Mouse (Mus musculus) limb, embryonic 13.5 days (tissue): ENCODE data around the gene Sdc4. TPM values are rescaled to one million over a fixed set of nuclear protein-coding genes. Genes with fewer than 3 reads are reported as not detected.

Experiments used
- ATAC-seq: fragments of 200-750 bp; cut with Nextera tagmentation; 2 replicates; pipeline ENCODE4 v1.8.0; 2017; ENCODE audit warnings: low read depth, moderate number of reproducible peaks, moderate TSS enrichment; ENCODE audit not compliant: low FRiP score
- H3K27ac ChIP-seq: fragments of 300-500 bp; sonication (generic); 2 replicates; pipeline ENCODE4 v1.5.1; 2015; ENCODE audit warnings: inconsistent platforms, mild to moderate bottlenecking, moderate library complexity
- H3K27me3 ChIP-seq: fragments of 300-500 bp; sonication (generic); 2 replicates; pipeline ENCODE4 v1.6.1; 2015; ENCODE audit warnings: mild to moderate bottlenecking, inconsistent platforms
- H3K36me3 ChIP-seq: fragments of 300-500 bp; sonication (generic); 2 replicates; pipeline ENCODE4 v1.6.1; 2015; ENCODE audit warnings: inconsistent platforms, mild to moderate bottlenecking, moderate library complexity
- H3K4me1 ChIP-seq: fragments of 300-500 bp; sonication (generic); 2 replicates; pipeline ENCODE4 v1.6.1; 2015; ENCODE audit warnings: inconsistent platforms
- H3K4me2 ChIP-seq: fragments of 300-500 bp; sonication (generic); replicated peaks from 2 replicates; pipeline ENCODE4 v1.6.1; 2015; ENCODE audit warnings: inconsistent platforms, mild to moderate bottlenecking, moderate library complexity
- H3K4me3 ChIP-seq: fragments of 300-500 bp; sonication (generic); 2 replicates; pipeline ENCODE4 v1.5.1; 2015; ENCODE audit warnings: moderate library complexity, mild to moderate bottlenecking, inconsistent platforms
- H3K9ac ChIP-seq: fragments of 300-500 bp; sonication (generic); 2 replicates; pipeline ENCODE4 v1.6.1; 2015; ENCODE audit warnings: mild to moderate bottlenecking, inconsistent platforms
- H3K9me3 ChIP-seq: fragments of 300-500 bp; sonication (generic); 2 replicates; pipeline ENCODE4 v1.6.1; 2016; ENCODE audit warnings: inconsistent platforms
- WGBS: fragments of 180-500 bp; shearing (Covaris S2); methylation state at CpG from one replicate; pipeline ENCODE4 v1.1.7; 2015; 5-methylcytosine and 5-hydroxymethylcytosine counted together
- polyA plus RNA-seq: library from polyadenylated mRNA; unstranded; fragments of >200 nt; fragmentation: Nextera tagmentation; extraction: Ambion mirVana; gene quantifications from 2 replicates; pipeline ENCODE4 v1.2.1, GENCODE M21; 2015

Sdc4 gene
- polyA plus RNA-seq, 1 experiment from 2014 or later = 61.0 TPM

GRCm38 (mm10) chr2:164446086-164446469 lies 2.4 kb upstream of the Sdc4 start:
- no peak overlapping the region for H3K9ac ChIP-seq
- ATAC-seq = no peak
- no peaks in the 10 kb centered on the region for H3K9me3 ChIP-seq
- 76% methylated on average over 3 of the region's 3 CpGs for WGBS
- no peak overlapping the region for H3K4me3 ChIP-seq
- peaks cover 29% of the 10 kb centered on the region for H3K4me1 ChIP-seq
- peaks cover 9% of the 10 kb centered on the region; the same call in 1 of the 2 replicates for H3K27me3 ChIP-seq
- no peak overlapping the region for H3K27ac ChIP-seq
- no peak overlapping the region for H3K4me2 ChIP-seq
- no peaks in the 10 kb centered on the region for H3K36me3 ChIP-seq

GRCm38 (mm10) chr2:164445399-164446085 lies 1.9 kb upstream of the Sdc4 start:
- Histone ChIP-seq H3K4me1 (peaks cover 35% of the 10 kb centered on the region), H3K9me3 (no peaks in the 10 kb centered on the region), H3K36me3 (no peaks in the 10 kb centered on the region), H3K27ac (no peak overlapping the region), H3K9ac (no peak overlapping the region), H3K27me3 (peaks cover 10% of the 10 kb centered on the region; the same call in 1 of the 2 replicates), H3K4me3 (no peak overlapping the region), H3K4me2 (no peak overlapping the region)
- no peak for ATAC-seq
- 77% methylated on average over 3 of the region's 3 CpGs for WGBS

DNA sequence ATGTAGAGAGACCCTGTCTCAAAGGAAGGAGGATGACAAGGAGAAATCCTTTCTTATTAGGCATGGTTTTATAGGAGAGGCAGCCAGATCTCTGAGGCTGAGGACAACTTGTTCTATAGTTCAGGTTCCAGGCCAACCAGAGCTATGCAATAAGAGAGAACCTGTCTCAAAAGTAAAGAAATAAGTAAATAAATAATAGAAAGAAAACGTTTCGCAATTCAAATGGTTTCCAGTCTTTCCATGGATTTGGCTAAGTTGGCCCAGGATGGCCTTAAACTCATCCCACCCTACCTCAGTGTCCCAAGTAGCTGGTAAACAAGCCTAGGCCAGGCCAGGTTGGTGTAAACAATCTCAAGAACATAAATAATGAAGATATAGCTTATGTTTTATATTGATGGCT lies 1.0 kb upstream of the Sdc4 start:
- Histone ChIP-seq H3K4me2 (no peak overlapping the region), H3K27me3 (peaks cover 10% of the 10 kb centered on the region; the same call in 1 of the 2 replicates), H3K9me3 (no peaks in the 10 kb centered on the region), H3K9ac (no peak overlapping the region), H3K27ac (no peak overlapping the region), H3K4me3 (no peak overlapping the region), H3K36me3 (no peaks in the 10 kb centered on the region), H3K4me1 (peaks cover 43% of the 10 kb centered on the region)
- WGBS = 81% methylated on average over 2 of the region's 2 CpGs
- ATAC-seq = no peak

DNA sequence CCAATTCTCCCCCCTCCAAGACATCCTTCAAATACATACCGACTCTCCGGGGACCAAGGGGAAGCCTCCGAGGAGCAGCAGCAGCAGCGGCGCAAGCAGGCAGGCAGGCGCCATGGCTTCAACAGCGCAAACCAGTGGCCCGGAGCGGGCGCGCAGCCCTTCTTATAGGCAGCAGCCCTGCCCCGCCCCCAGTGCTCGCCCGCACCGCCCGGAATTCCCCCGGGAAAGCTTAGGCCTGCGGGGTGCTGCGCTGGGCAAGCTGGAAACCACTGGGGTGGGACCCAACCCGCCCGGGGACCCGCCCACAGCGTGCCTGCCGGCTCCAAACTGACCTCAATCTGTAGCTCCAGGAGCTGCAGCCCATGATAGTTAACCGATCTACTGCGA lies 643 bp downstream of the Sdc4 start:
- ATAC-seq = peak; percentile 89
- Histone ChIP-seq H3K4me1 (peaks cover 51% of the 10 kb centered on the region), H3K9me3 (no peaks in the 10 kb centered on the region), H3K27ac (peak overlapping the region; percentile 74), H3K27me3 (peaks cover 10% of the 10 kb centered on the region; the same call in 1 of the 2 replicates), H3K9ac (peak overlapping the region; percentile 88), H3K4me2 (peak overlapping the region; percentile 86), H3K4me3 (peak overlapping the region; percentile 72), H3K36me3 (no peaks in the 10 kb centered on the region)
- under 1% methylated on average over 26 of the region's 26 CpGs for WGBS

DNA sequence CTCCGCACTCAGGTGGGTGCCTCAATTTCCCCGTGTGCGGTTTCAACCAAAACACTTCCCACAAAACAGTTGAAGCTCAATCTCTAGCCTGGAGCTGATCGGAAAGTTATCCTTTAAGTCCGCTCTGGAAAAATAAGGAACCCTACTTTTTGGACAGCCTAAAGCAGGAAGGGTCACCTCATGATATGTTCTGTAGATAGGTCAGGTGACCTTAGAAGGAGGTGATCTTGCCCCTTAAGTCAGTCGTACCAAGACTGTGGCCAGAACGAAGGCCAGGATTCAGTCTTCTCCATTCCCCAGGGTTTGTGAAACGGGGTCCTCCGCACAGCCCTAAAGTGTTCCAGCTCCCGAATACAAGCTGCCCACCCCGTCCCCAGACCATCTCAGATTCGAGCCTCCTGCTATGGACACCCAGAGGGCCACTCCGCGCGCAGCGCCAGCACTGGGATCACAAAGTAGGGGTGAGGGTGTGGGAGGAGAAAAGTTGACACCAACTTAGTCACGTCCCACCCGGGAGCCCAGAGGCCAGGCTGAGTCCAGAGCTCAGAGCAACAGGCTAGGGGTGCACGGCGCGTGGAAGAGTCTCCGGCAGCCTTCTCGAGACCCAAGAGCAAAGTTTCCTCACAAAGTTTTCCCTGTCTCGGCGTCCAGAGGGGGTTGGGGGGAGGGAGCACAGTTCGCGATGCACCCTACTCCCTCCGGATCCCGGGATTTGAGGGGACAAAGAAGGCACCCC lies 1.2 kb downstream of the Sdc4 start:
- peak overlapping the region; percentile 74 for H3K27ac ChIP-seq
- WGBS = 2% methylated on average over 29 of the region's 29 CpGs
- peak; percentile 44; the same call in 1 of the 2 replicates for ATAC-seq
- H3K4me3 ChIP-seq = peak overlapping the region; percentile 72
- H3K4me1 ChIP-seq = peaks cover 56% of the 10 kb centered on the region
- H3K9ac ChIP-seq = peak overlapping the region; percentile 88
- peak overlapping the region; percentile 86 for H3K4me2 ChIP-seq
- H3K27me3 ChIP-seq = peaks cover 10% of the 10 kb centered on the region; the same call in 1 of the 2 replicates
- H3K36me3 ChIP-seq = no peaks in the 10 kb centered on the region
- H3K9me3 ChIP-seq = no peaks in the 10 kb centered on the region

DNA sequence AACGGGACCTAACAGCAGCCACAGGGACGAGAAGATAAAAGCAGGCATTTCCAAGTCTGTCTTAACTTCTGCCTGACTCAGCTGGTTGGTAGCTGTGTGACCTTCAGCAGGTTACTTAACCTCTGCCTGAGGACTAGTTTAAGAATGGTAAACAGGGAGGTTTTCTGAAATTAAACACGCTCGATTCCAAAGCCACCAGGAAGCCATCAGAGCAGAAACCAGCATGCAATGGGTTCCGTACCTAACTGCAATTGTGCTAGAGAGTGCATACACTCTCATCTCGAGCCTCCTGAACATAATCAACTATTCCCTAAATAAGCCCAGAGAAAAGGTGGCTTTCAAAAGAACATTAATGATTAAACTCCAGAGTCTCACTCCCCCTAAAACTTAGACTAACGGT lies 2.0 kb downstream of the Sdc4 start:
- H3K4me2 ChIP-seq = peak overlapping the region; percentile 86
- ATAC-seq = no peak
- 27% methylated on average over 7 of the region's 7 CpGs for WGBS
- H3K27me3 ChIP-seq = peaks cover 10% of the 10 kb centered on the region; the same call in 1 of the 2 replicates
- H3K9ac ChIP-seq = peak overlapping the region; percentile 88
- H3K9me3 ChIP-seq = no peaks in the 10 kb centered on the region
- H3K36me3 ChIP-seq = no peaks in the 10 kb centered on the region
- H3K4me3 ChIP-seq = peak overlapping the region; percentile 72
- H3K4me1 ChIP-seq = peaks cover 64% of the 10 kb centered on the region
- H3K27ac ChIP-seq = no peak overlapping the region

DNA sequence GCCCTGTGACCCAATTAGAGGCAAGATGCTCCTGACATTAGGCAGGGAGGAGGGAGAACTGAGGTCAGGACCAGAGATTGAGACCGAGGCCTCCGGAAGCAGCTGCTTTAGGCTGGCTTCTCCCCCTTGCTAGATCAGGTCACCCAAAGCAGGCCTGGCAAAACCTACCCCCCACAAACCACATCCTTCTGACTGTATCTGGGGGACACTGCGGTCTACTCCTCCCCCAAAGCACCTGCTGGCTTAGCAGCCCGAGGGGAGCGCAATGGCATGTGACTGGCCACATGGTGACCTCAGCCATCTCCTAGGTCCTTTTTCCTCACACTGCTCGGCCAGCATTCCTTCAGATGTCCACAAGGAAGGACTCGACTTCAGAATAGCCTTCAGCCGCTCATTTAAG lies 2.5 kb downstream of the Sdc4 start:
- Histone ChIP-seq H3K27ac (no peak overlapping the region), H3K9ac (peak overlapping the region; percentile 51)

DNA sequence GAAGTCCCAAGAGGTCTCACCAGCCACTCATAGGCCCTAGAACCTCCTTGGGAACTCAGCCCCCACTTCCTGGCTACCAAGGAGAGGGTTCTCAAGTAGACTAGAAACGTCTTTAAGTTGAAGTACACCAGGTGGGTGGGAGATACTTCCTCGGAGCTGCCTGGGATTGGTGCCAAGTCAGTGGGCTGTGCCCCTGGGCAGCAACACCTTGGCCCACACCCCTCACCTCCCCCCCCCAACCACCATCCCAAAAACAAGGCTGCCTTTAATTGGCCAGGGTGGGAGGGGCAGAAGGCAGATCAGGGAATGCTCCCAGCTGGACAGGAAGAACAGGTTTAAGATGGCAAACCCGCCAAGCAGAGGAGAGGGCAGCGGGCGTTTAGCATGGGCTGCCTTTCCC lies 3.4 kb downstream of the Sdc4 start:
- H3K4me3 ChIP-seq = no peak overlapping the region
- peak overlapping the region; percentile 30 for H3K4me2 ChIP-seq
- no peak for ATAC-seq
- no peak overlapping the region for H3K9ac ChIP-seq
- no peaks in the 10 kb centered on the region for H3K36me3 ChIP-seq
- peaks cover 78% of the 10 kb centered on the region for H3K4me1 ChIP-seq
- no peak overlapping the region for H3K27ac ChIP-seq
- H3K9me3 ChIP-seq = no peaks in the 10 kb centered on the region
- peaks cover 7% of the 10 kb centered on the region; the same call in 1 of the 2 replicates for H3K27me3 ChIP-seq
- WGBS = 53% methylated on average over 5 of the region's 5 CpGs

More for the DNA sequence above, 2.5 kb downstream of the Sdc4 start:
- peak overlapping the region; percentile 72 for H3K4me3 ChIP-seq
- no peaks in the 10 kb centered on the region for H3K36me3 ChIP-seq
- 37% methylated on average over 8 of the region's 8 CpGs for WGBS
- H3K4me1 ChIP-seq = peaks cover 70% of the 10 kb centered on the region
- H3K27me3 ChIP-seq = peaks cover 10% of the 10 kb centered on the region; the same call in 1 of the 2 replicates
- no peaks in the 10 kb centered on the region for H3K9me3 ChIP-seq
- no peak for ATAC-seq
- peak overlapping the region; percentile 86 for H3K4me2 ChIP-seq

GRCm38 (mm10) chr2:164439001-164439421 lies 4.7 kb downstream of the Sdc4 start:
- Histone ChIP-seq H3K4me3 (no peak overlapping the region), H3K9me3 (no peaks in the 10 kb centered on the region), H3K27ac (no peak overlapping the region), H3K4me2 (no peak overlapping the region), H3K4me1 (peaks cover 91% of the 10 kb centered on the region), H3K36me3 (no peaks in the 10 kb centered on the region), H3K9ac (no peak overlapping the region), H3K27me3 (peaks cover 7% of the 10 kb centered on the region; the same call in 1 of the 2 replicates)
- 64% methylated on average over 3 of the region's 3 CpGs for WGBS
- no peak for ATAC-seq

DNA sequence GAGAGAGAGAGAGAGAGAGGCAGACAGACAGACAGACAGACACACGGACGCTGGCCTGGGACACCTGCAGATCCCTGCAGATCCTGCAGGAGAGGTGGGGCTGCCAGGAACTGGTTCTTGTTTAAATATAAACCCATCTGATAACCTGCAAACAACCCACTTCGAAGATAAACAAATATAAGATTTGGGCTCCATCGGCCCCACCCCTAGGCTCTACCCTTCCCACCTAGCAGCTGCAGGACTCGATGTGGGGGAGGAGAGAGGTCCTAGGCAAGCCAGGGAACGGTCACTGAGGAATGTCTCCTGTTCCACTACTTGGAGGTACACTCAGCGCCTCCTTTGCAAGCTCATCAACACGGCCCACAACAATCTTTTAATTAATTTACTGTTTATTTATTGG lies 5.4 kb downstream of the Sdc4 start:
- no peak overlapping the region for H3K4me3 ChIP-seq
- H3K9ac ChIP-seq = no peak overlapping the region
- H3K9me3 ChIP-seq = no peaks in the 10 kb centered on the region
- 40% methylated on average over 8 of the region's 8 CpGs for WGBS
- no peaks in the 10 kb centered on the region for H3K36me3 ChIP-seq
- no peak overlapping the region for H3K4me2 ChIP-seq
- ATAC-seq = no peak
- H3K4me1 ChIP-seq = peaks cover 92% of the 10 kb centered on the region
- no peak overlapping the region for H3K27ac ChIP-seq
- H3K27me3 ChIP-seq = peaks cover 7% of the 10 kb centered on the region; the same call in 1 of the 2 replicates

DNA sequence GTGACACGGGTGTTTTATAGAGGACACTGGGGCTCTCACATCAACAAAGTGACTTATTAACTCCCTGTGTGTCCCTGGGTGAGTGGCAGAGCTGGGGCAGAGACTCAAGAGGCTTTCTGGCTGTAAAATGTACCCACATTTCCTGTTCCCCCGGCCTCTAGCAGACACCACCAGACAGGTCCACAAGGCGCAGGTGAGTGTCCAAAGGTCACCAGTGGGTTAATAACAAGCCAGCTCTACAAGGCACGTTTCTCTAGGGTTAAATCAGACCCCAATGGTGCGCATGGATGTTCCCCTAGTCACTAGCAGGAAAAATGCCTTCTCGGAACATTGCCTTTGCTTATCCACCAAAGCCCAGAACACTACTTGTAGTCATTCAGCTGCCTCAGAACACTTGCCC lies 6.0 kb downstream of the Sdc4 start:
- 37% methylated on average over 6 of the region's 6 CpGs for WGBS
- no peak overlapping the region for H3K4me3 ChIP-seq
- ATAC-seq = no peak
- no peaks in the 10 kb centered on the region for H3K9me3 ChIP-seq
- H3K27me3 ChIP-seq = peaks cover 7% of the 10 kb centered on the region; the same call in 1 of the 2 replicates
- H3K27ac ChIP-seq = no peak overlapping the region
- H3K9ac ChIP-seq = no peak overlapping the region
- no peak overlapping the region for H3K4me2 ChIP-seq
- H3K36me3 ChIP-seq = no peaks in the 10 kb centered on the region
- peaks cover 96% of the 10 kb centered on the region for H3K4me1 ChIP-seq

DNA sequence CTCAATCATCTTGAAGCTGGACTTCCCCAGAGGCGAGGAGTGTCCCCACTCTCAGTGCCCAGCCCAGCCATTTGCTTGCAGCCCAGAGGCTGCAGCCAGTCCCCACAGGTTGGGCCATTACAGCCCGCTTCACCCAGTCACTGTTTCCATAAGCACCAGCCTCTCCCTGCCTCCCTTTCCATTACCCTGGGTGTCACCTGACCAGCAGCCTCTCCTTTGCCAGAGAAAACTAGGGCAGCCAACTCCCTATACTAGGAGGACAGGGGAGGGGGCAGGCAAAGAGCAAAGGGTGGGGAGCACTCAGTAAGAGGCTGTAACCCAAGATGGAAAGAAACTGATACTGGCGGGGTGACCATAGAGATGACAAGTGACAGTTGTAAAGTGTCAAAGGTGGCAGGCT lies 6.7 kb downstream of the Sdc4 start:
- no peak overlapping the region for H3K4me3 ChIP-seq
- H3K9me3 ChIP-seq = no peaks in the 10 kb centered on the region
- H3K27me3 ChIP-seq = peaks cover 7% of the 10 kb centered on the region; the same call in 1 of the 2 replicates
- H3K4me2 ChIP-seq = peak overlapping the region; percentile 33; the same call in 1 of the 2 replicates
- peaks cover 99% of the 10 kb centered on the region for H3K4me1 ChIP-seq
- 57% methylated on average over 3 of the region's 3 CpGs for WGBS
- H3K36me3 ChIP-seq = no peaks in the 10 kb centered on the region
- ATAC-seq = 0 out of 2 replicates have a peak, but pooled peaks have one; percentile 17
- H3K27ac ChIP-seq = peak overlapping the region; percentile 63
- H3K9ac ChIP-seq = peak overlapping the region; percentile 9; the same call in 1 of the 2 replicates
